ENCODE assay signal across 1 mouse cellular context in genomic region chr3:135437758-135438495, GRCm38 (mm10).
TF ChIP-seq lines count a peak whose summit lies in the region.

Ube2d3 (plus strand) TSS chr3:135438149.

TF ChIP-seq in CH12.LX, 34 proteins besides CTCF, POLR2A, EP300 and RAD21 (continued from another document):
- TF ChIP-seq USF1 (IDR thresholded peaks at IDR 0.05; ENCODE audit: low read depth, low read length) (no peak), NELFE (IDR thresholded peaks at IDR 0.05; ENCODE audit: low read depth, low read length) (peak; percentile 98), POLR2AphosphoS2 (IDR thresholded peaks at IDR 0.05; ENCODE audit: low read depth, low read length) (peak; percentile 88), SIN3A (IDR thresholded peaks at IDR 0.05; ENCODE audit: low read length) (no peak; the same call in 1 of the 2 replicates), MAX (IDR thresholded peaks at IDR 0.05; ENCODE audit: low read length) (peak; percentile 51), MEF2A (IDR thresholded peaks at IDR 0.05; ENCODE audit: borderline replicate concordance, low read depth, low read length) (peak; percentile 74), TCF12 (IDR thresholded peaks at IDR 0.05; ENCODE audit: low read depth, low read length) (no peak; the same call in none of the 2 replicates), CHD1 (IDR thresholded peaks at IDR 0.05; ENCODE audit: low read depth, low read length) (no peak), MAZ (IDR thresholded peaks at IDR 0.05; ENCODE audit: low read depth, low read length) (peak; percentile 99), IRF4 (IDR thresholded peaks at IDR 0.05; ENCODE audit: low read depth, low read length) (peak; percentile 27; the same call in 1 of the 2 replicates)
